Comparison of ENCODE assay signal across 19 mouse cellular contexts in genomic region chr6:88804966-88805577, GRCm38 (mm10). TPM values are rescaled to one million over a fixed set of nuclear protein-coding genes. Genes with fewer than 3 reads are reported as not detected.
DNase-seq lines count a peak whose midpoint lies in the region; ATAC-seq and TF ChIP-seq lines count a peak whose summit lies in the region.
"Had no signal": no experiment of that assay in that cellular context is flagged by ENCODE, and none has a peak within 500 bp of the region (broad histone marks: within the 10 kb centered on the region; RNA-seq: fewer than 3 reads in every experiment).

No protein-coding gene starts in this region.

- no peak for TF ChIP-seq CTCF in lung, postnatal 0 days (IDR thresholded peaks at IDR 0.05)

- H3K36me3 ChIP-seq in lung, postnatal 0 days (ENCODE audit: insufficient read depth, low read length), result no peaks in the 10 kb centered on the region
- H3K36me3 ChIP-seq: embryonic facial prominence, embryonic 13.5 days; heart, embryonic 10.5 days; hindbrain, embryonic 12.5 days had no signal

- H3K4me1 ChIP-seq in lung, postnatal 0 days (ENCODE audit: insufficient read depth, low read depth, low read length), result no peaks in the 10 kb centered on the region
- H3K4me1 ChIP-seq: forebrain, embryonic 13.5 days had no signal

- no peak overlapping the region for H3K4me2 ChIP-seq in lung, postnatal 0 days (replicated peaks; ENCODE audit: low read depth, low read length)
- H3K4me2 ChIP-seq: embryonic facial prominence, embryonic 13.5 days; forebrain, embryonic 13.5 days; hindbrain, embryonic 12.5 days had no signal

- ATAC-seq in lung, postnatal 0 days, result peak; percentile 73
- ATAC-seq: forebrain, embryonic 13.5 days; forebrain, postnatal 0 days; hindbrain, embryonic 16.5 days had no signal

- DNase-seq in adrenal gland, adult 2 months, result peak; percentile 79
- no peak for DNase-seq in adrenal gland, postnatal 4 days (ENCODE audit: low spot score in 2 of 2)
- peak; percentile 78 for DNase-seq in lung, postnatal 0 days (ENCODE audit: low spot score)
- DNase-seq in lung, postnatal 4 days, result no peak
- peak; percentile 51 for DNase-seq in adrenal gland, postnatal 14 days
- DNase-seq in lung, postnatal 36 days, result peak; percentile 78
- DNase-seq in layer of hippocampus, postnatal 36 days, result no peak
- DNase-seq: cerebellum, adult 11-12 months; cerebellum, adult 9-10 months; cerebellum, postnatal 25 days; forebrain, postnatal 0 days; gastrocnemius, postnatal 14 days; heart, postnatal 10 days; heart, postnatal 4 days had no signal

- H3K9ac ChIP-seq in lung, postnatal 0 days (replicated peaks; ENCODE audit: low read depth), result no peak overlapping the region
- H3K9ac ChIP-seq: embryonic facial prominence, embryonic 13.5 days; forebrain, embryonic 13.5 days; forebrain, postnatal 0 days; hindbrain, embryonic 12.5 days had no signal

- H3K9me3 ChIP-seq in lung, postnatal 0 days (ENCODE audit: low read length), result no peaks in the 10 kb centered on the region
- H3K9me3 ChIP-seq: embryonic facial prominence, embryonic 13.5 days; forebrain, embryonic 13.5 days; heart, embryonic 10.5 days; hindbrain, embryonic 12.5 days had no signal

- no peak overlapping the region for H3K4me3 ChIP-seq in lung, postnatal 0 days (ENCODE audit: low read depth, low read length)
- H3K4me3 ChIP-seq: embryonic facial prominence, embryonic 13.5 days; forebrain, embryonic 13.5 days; heart, embryonic 10.5 days; hindbrain, embryonic 12.5 days had no signal

- no peak for TF ChIP-seq EP300 in lung, postnatal 0 days (IDR thresholded peaks at IDR 0.05)

- H3K27ac ChIP-seq in lung, postnatal 0 days (ENCODE audit: low read length), result 0 out of 2 replicates have a peak overlapping the region, but pooled peaks have one; percentile 28
- H3K27ac ChIP-seq: embryonic facial prominence, embryonic 13.5 days; forebrain, embryonic 13.5 days; heart, embryonic 10.5 days; hindbrain, embryonic 12.5 days had no signal

- WGBS in lung, postnatal 0 days, result 71% methylated on average over 17 of the region's 17 CpGs

- H3K27me3 ChIP-seq in lung, postnatal 0 days (replicated peaks; ENCODE audit: insufficient read depth, low read length), result no peaks in the 10 kb centered on the region
- H3K27me3 ChIP-seq: embryonic facial prominence, embryonic 13.5 days; forebrain, embryonic 13.5 days; hindbrain, embryonic 12.5 days had no signal

RNA-seq across cellular contexts. Expression of gene Abtb1, which starts 36.7 kb away (rescaled TPM):
- 10 to 100 TPM; 18.0 to 25.8 TPM for total RNA-seq in adrenal gland, adult 2 months (2021)
- polyA plus RNA-seq in adrenal gland, adult 2 months (2012; rRNA removed), result 119 and 120 TPM in 2 replicates
- 10 to 100 TPM; 44.2 to 46.2 TPM for total RNA-seq in adrenal gland, postnatal 4 days (2021)
- polyA plus RNA-seq in lung, postnatal 0 days (2015; fragmentation: Nextera tagmentation; extraction: Ambion mirVana), result 59.5 and 70.3 TPM in 2 replicates
- total RNA-seq in adrenal gland, postnatal 14 days (2021), result 22.7 and 30.5 TPM in 2 replicates
- 10 to 100 TPM; 29.7 to 30.6 TPM for total RNA-seq in layer of hippocampus, postnatal 36 days (2021)

Comparison
In these comparisons a context has a peak if more than half of its experiments do, and no peak if none do; other contexts are left out.
1. DNase-seq: peak in adrenal gland, adult 2 months (single experiment), lung, postnatal 0 days (single experiment), adrenal gland, postnatal 14 days (single experiment) and lung, postnatal 36 days (single experiment); none in adrenal gland, postnatal 4 days (0 of 2), lung, postnatal 4 days (0 of 2) and layer of hippocampus, postnatal 36 days (0 of 2).